Mouse (Mus musculus): ENCODE results near the gene Gpr119. TPM values are rescaled to one million over a fixed set of nuclear protein-coding genes. Genes with fewer than 3 reads are reported as not detected.

The Gpr119 gene
- polyA plus RNA-seq, 1 experiment from 2014 or later = 0.08 TPM

DNA sequence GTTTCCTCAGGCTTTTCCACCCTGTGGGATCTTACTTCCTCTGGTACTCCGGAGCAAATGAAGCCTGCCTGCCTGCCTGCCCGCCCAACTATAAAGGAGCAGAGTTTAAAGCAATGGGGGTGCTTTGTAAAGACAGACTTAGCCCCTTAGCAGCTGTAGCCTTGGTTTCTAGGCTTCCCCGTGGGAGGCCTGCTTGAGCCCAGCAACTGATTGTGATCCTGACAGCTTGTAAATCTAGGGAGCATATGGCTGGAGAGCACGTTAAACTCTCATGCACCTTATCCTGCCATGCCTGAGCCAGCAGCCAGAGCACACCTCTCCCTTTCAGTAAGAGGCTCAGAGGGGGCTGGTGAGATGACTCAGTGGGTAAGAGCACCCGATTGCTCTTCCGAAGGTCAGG is 7.5 kb downstream of the Gpr119 start:
- no peak overlapping the region for H3K27ac ChIP-seq (ENCODE audit: low read depth)
- no peak overlapping the region for H3K4me2 ChIP-seq (ENCODE audit: low read length)
- H3K9me3 ChIP-seq (ENCODE audit: control insufficient read depth, low read length) = no peaks in the 10 kb centered on the region
- DNase-seq (ENCODE audit: low spot score) = no peak
- no peak for ATAC-seq (replicated peaks; ENCODE audit: low FRiP score, low TSS enrichment, low read depth)
- WGBS = 31% methylated on average over 6 of the region's 6 CpGs
- H3K36me3 ChIP-seq (ENCODE audit: control insufficient read depth, insufficient read depth, low read length) = no peaks in the 10 kb centered on the region
- no peak overlapping the region for H3K9ac ChIP-seq (ENCODE audit: low read length)
- no peak overlapping the region for H3K4me3 ChIP-seq (ENCODE audit: low read depth, low read length)
- H3K27me3 ChIP-seq (replicated peaks; ENCODE audit: control insufficient read depth, insufficient read depth, low read length) = no peaks in the 10 kb centered on the region
- no peaks in the 10 kb centered on the region for H3K4me1 ChIP-seq (replicated peaks; ENCODE audit: control insufficient read depth, insufficient read depth, low read length)

DNA sequence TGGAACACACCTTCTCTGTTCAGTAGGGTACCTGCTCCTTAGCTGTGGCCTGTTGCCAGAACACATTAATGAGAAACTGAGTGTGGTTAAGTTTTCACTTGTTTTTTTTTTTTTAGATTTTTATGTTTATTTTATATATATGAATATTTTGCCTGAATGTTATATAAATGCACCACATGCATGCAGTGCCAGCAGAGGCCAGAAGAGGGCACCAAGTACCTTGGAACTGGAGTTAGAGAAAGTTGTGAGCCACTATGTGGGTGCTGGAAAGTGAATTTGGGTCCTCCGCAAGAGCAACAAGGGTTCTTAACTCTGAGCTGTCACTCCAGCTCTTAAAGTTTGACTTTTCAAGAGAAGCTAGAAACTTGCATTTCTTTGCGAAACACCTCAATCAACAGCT is 30.2 kb downstream of the Gpr119 start:
- Histone ChIP-seq H3K4me1 (replicated peaks; ENCODE audit: control insufficient read depth, insufficient read depth, low read length) (no peaks in the 10 kb centered on the region), H3K36me3 (ENCODE audit: control insufficient read depth, insufficient read depth, low read length) (no peaks in the 10 kb centered on the region), H3K27ac (ENCODE audit: low read depth) (no peak overlapping the region), H3K9me3 (ENCODE audit: control insufficient read depth, low read length) (no peaks in the 10 kb centered on the region), H3K4me2 (ENCODE audit: low read length) (no peak overlapping the region), H3K9ac (ENCODE audit: low read length) (no peak overlapping the region), H3K4me3 (ENCODE audit: low read depth, low read length) (no peak overlapping the region), H3K27me3 (replicated peaks; ENCODE audit: control insufficient read depth, insufficient read depth, low read length) (no peaks in the 10 kb centered on the region)
- 83% methylated on average over 2 of the region's 2 CpGs for WGBS
- peak; percentile 51 for DNase-seq (ENCODE audit: low spot score)
- ATAC-seq (replicated peaks; ENCODE audit: low FRiP score, low TSS enrichment, low read depth) = no peak

DNA sequence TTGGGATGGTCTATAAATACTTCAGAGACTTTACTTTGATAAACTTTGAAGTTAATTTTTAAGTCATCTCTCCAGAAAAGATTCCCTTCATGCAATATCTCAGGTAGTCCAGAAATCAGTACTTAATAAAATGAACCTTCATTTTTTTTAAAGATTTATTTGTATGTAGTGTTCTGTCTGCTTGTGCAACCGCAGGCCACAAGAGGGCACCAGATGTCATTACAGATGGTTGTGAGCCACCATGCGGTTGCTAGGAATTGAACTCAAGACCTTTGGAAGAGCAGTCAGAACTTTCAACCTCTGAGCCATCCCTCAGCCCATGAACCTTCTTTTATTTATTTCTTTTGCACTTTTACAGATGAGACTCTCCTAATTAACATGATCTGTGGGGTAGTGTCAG is 37.2 kb downstream of the Gpr119 start:
- Histone ChIP-seq H3K4me2 (ENCODE audit: low read length) (no peak overlapping the region), H3K9me3 (ENCODE audit: control insufficient read depth, low read length) (no peaks in the 10 kb centered on the region), H3K4me1 (replicated peaks; ENCODE audit: control insufficient read depth, insufficient read depth, low read length) (no peaks in the 10 kb centered on the region), H3K27ac (ENCODE audit: low read depth) (no peak overlapping the region), H3K27me3 (replicated peaks; ENCODE audit: control insufficient read depth, insufficient read depth, low read length) (no peaks in the 10 kb centered on the region), H3K36me3 (ENCODE audit: control insufficient read depth, insufficient read depth, low read length) (no peaks in the 10 kb centered on the region; the same call in 1 of the 2 replicates), H3K9ac (ENCODE audit: low read length) (no peak overlapping the region), H3K4me3 (ENCODE audit: low read depth, low read length) (no peak overlapping the region)
- DNase-seq (ENCODE audit: low spot score) (no peak), ATAC-seq (replicated peaks; ENCODE audit: low FRiP score, low TSS enrichment, low read depth) (no peak)
- 54% methylated on average over 2 of the region's 2 CpGs for WGBS

DNA sequence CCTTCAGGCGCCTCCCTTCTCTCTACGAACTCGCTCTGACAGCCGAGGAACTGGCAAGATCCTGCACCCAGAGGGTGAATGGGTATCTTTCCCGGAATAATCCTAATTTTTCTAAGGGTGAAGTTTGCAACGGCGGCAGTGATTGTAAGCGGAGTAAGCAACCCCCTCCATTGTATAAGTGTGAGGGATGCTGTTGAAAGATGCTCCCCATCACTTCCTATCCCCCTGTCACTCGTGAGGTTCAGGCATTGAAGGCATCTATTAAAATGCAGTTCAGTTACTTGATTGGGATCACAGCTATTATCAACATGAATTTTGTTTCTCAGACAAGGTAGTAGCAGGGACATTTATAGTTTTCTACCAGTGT is 50.2 kb downstream of the Gpr119 start:
- no peaks in the 10 kb centered on the region for H3K9me3 ChIP-seq (ENCODE audit: control insufficient read depth, low read length)
- H3K4me3 ChIP-seq (ENCODE audit: low read depth, low read length) = peak overlapping the region; percentile 53
- WGBS = 13% methylated on average over 9 of the region's 9 CpGs
- no peaks in the 10 kb centered on the region for H3K27me3 ChIP-seq (replicated peaks; ENCODE audit: control insufficient read depth, insufficient read depth, low read length)
- H3K4me1 ChIP-seq (replicated peaks; ENCODE audit: control insufficient read depth, insufficient read depth, low read length) = no peaks in the 10 kb centered on the region
- ATAC-seq (replicated peaks; ENCODE audit: low FRiP score, low TSS enrichment, low read depth) = no peak
- H3K4me2 ChIP-seq (ENCODE audit: low read length) = peak overlapping the region; percentile 54
- DNase-seq (ENCODE audit: low spot score) = no peak
- H3K36me3 ChIP-seq (ENCODE audit: control insufficient read depth, insufficient read depth, low read length) = no peaks in the 10 kb centered on the region
- H3K27ac ChIP-seq (ENCODE audit: low read depth) = peak overlapping the region; percentile 43; the same call in 1 of the 2 replicates
- H3K9ac ChIP-seq (ENCODE audit: low read length) = peak overlapping the region; percentile 35

DNA sequence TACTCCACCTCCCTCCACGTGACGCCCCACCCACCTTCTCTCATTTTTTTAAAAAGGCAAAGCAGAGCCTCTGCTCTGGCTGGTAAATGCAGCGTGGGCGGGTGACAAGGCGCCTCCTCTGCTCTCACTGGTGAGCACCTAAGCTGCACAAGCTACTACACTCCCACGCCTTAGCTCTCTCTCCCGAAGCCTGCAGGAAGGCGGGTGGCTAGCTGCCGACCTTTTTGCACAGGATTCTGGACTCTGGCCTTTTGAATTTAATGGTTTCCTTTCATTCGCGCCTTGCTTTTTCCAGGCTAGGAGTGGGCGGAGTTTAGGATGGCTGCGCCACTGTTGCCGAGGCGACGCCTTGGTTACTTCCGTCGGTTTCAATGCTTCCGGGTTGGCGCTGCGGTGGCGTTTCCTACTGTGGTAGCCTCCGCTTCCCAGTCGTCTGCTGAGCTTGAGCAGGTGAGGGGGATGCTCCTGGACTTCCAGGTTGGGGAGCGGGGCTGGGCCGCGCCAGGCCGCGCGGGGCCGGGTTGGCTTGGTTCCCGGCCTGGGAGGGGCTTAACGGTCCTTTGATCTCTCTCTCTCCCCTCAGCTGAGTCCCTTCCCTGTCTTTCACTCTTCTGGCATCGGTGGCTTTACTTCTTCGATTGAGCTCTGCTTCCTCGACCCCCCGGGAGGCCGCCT is 50.8 kb downstream of the Gpr119 start, which contains the start of gene Slc25a14:
Slc25a14 (plus strand) TSS at position 35 of the 675 bp plus-strand sequence.
- no peaks in the 10 kb centered on the region for H3K36me3 ChIP-seq (ENCODE audit: control insufficient read depth, insufficient read depth, low read length)
- no peaks in the 10 kb centered on the region for H3K4me1 ChIP-seq (replicated peaks; ENCODE audit: control insufficient read depth, insufficient read depth, low read length)
- no peaks in the 10 kb centered on the region for H3K9me3 ChIP-seq (ENCODE audit: control insufficient read depth, low read length)
- peak within 1 kb of the TSS; percentile 53 for H3K4me3 ChIP-seq (ENCODE audit: low read depth, low read length)
- H3K4me2 ChIP-seq (ENCODE audit: low read length) = peak within 1 kb of the TSS; percentile 54
- H3K27me3 ChIP-seq (replicated peaks; ENCODE audit: control insufficient read depth, insufficient read depth, low read length) = no peaks in the 10 kb centered on the region
- peak within 1 kb of the TSS; percentile 39 for H3K9ac ChIP-seq (ENCODE audit: low read length)
- ATAC-seq (replicated peaks; ENCODE audit: low FRiP score, low TSS enrichment, low read depth) (peak; percentile 96), DNase-seq (ENCODE audit: low spot score) (peak; percentile 82)
- H3K27ac ChIP-seq (ENCODE audit: low read depth) = peak within 1 kb of the TSS; percentile 65
- 11% methylated on average over 37 of the region's 38 CpGs for WGBS

DNA sequence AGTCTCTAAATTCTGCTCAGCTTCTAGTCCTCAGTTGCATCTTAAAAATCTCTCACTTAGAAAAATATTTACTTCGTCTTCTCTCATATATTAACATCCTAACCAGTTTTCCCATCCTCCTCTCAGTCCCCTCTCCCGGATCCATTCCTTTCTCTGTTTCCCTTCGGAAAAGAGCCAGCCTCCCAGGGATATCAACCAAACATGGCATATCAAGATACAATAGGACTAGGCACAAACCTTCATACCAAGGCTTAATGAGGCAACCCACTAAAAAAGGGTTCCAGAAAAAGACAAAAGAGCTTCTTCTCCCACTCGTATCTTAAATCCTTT is 51.3 kb downstream of the Gpr119 start:
- Histone ChIP-seq H3K4me1 (replicated peaks; ENCODE audit: control insufficient read depth, insufficient read depth, low read length) (no peaks in the 10 kb centered on the region), H3K4me3 (ENCODE audit: low read depth, low read length) (peak overlapping the region; percentile 53), H3K9ac (ENCODE audit: low read length) (peak overlapping the region; percentile 39; the same call in 1 of the 2 replicates), H3K4me2 (ENCODE audit: low read length) (peak overlapping the region; percentile 54), H3K36me3 (ENCODE audit: control insufficient read depth, insufficient read depth, low read length) (no peaks in the 10 kb centered on the region), H3K27me3 (replicated peaks; ENCODE audit: control insufficient read depth, insufficient read depth, low read length) (no peaks in the 10 kb centered on the region), H3K27ac (ENCODE audit: low read depth) (peak overlapping the region; percentile 65), H3K9me3 (ENCODE audit: control insufficient read depth, low read length) (no peaks in the 10 kb centered on the region)
- DNase-seq (ENCODE audit: low spot score) (no peak), ATAC-seq (replicated peaks; ENCODE audit: low FRiP score, low TSS enrichment, low read depth) (no peak; the same call in 1 of the 2 replicates)
- 17% methylated on average over 4 of the region's 4 CpGs for WGBS

Small RNA genes lying within 50 kb of the gene (microRNA-seq; reads per million reads assigned to microRNA genes)
- gene Gm27828 = not detected

Other genes with a start within 250 kb of the Gpr119 start
- gene Elf4, start 211.3 kb downstream of the Gpr119 start, polyA plus RNA-seq (2014; fragmentation: Nextera tagmentation; extraction: Ambion mirVana) = 17.7 and 19.8 TPM in 2 replicates
- 70.9 and 76.1 TPM in 2 replicates for gene Aifm1, start 160.9 kb downstream of the Gpr119 start, polyA plus RNA-seq (2014; fragmentation: Nextera tagmentation; extraction: Ambion mirVana)
- gene Rab33a, start 155.2 kb downstream of the Gpr119 start, polyA plus RNA-seq (2014; fragmentation: Nextera tagmentation; extraction: Ambion mirVana) = 7.4 and 9.5 TPM in 2 replicates
- gene Zfp280c, start 80.0 kb downstream of the Gpr119 start, polyA plus RNA-seq (2014; fragmentation: Nextera tagmentation; extraction: Ambion mirVana) = 11.4 and 13.0 TPM in 2 replicates
- gene Slc25a14, start 51.1 kb downstream of the Gpr119 start, polyA plus RNA-seq (2014; fragmentation: Nextera tagmentation; extraction: Ambion mirVana) = 12.8 and 13.7 TPM in 2 replicates
- gene Rbmx2, start 20.5 kb upstream of the Gpr119 start, polyA plus RNA-seq (2014; fragmentation: Nextera tagmentation; extraction: Ambion mirVana) = 21.9 and 22.6 TPM in 2 replicates
- gene Gm595, start 203.2 kb upstream of the Gpr119 start, polyA plus RNA-seq (2014; fragmentation: Nextera tagmentation; extraction: Ambion mirVana) = not detected in 2 replicates

Measured in intestine, embryonic 14.5 days (tissue).